Mouse (Mus musculus): ENCODE results near the gene Rragd.

DNA sequence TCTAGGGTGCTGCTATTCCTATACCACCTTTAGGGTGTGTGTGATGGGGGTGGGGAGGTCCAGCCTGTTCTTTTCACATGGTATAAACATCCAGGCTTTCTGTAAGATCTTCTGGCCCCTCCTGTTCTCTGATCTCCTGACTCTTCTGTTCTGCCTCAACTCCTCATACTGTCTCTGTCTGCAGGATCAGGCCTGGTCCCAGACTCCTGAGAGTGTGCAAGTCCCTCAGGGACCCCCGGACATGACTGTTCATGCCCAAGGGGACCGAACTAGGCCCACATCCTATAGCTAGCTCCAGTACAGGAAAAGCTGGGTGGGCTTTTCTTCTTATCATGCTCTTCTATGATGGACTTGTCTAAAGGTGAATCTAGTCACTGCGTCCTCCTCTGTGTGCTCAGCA lies 84.5 kb downstream of the Rragd start:
- TF ChIP-seq CTCF (IDR thresholded peaks at IDR 0.05; ENCODE audit: extremely low read depth, insufficient read length, insufficient replicate concordance, low read depth, low read length) (no peak), POLR2A (IDR thresholded peaks at IDR 0.05; ENCODE audit: low read depth, low read length) (no peak)
